Mouse (Mus musculus): ENCODE measurements around the gene Nutf2. TPM values are rescaled to one million over a fixed set of nuclear protein-coding genes. Genes with fewer than 3 reads are reported as not detected.

Gene Nutf2
- total and polyA plus RNA-seq, 3 experiments: 11.2 to 223 (median 144) TPM

DNA sequence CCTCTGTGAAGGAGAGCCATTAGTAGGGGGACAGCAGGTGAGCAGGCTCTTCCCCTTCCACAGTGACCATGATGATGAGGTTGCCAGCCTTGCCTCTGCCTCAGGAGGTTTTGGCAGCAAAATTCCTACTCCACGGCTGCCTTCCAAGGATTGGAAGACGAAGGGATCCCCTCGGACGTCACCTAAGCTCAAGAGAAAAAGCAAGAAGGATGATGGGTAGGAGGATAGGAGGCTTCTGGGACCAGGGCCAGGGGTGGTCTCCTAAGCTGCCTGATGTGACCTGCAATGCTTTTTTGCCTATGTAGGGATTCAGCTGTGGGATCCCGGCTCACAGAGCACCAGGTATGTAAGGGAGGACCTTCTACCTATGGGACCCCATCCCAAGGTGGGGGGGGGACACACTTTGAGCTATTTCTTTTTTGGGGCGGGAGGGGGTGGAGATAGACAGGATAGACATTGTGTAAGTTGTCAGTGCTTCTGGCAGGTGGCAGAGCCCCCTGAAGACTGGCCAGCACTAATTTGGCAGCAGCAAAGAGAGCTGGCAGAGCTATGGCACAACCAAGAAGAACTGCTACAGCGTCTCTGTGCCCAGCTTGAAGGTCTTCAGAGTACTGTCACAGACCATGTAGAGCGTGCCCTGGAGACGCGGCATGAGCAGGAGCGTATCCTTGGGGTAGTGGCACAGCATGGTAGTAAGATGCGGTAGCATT is 29.5 kb downstream of the Nutf2 start:
- TF ChIP-seq ZMIZ1 (IDR thresholded peaks at IDR 0.05; ENCODE audit: low read depth, low read length) (no peak), ZNF384 (IDR thresholded peaks at IDR 0.05; ENCODE audit: low read depth, low read length) (no peak), CTCF (conservative IDR thresholded peaks at IDR 0.05 in 1 of 2, IDR thresholded peaks at IDR 0.05 in 1 of 2; ENCODE audit: low read depth in 2 of 2, low read length in 2 of 2) (no peak), MAFK (IDR thresholded peaks at IDR 0.05; ENCODE audit: insufficient replicate concordance, low read length) (no peak), UBTF (IDR thresholded peaks at IDR 0.05; ENCODE audit: low read depth, low read length) (no peak), POLR2AphosphoS2 (IDR thresholded peaks at IDR 0.05; ENCODE audit: low read depth, low read length) (no peak), MYC (IDR thresholded peaks at IDR 0.05; ENCODE audit: low read depth, low read length) (no peak), NRF1 (IDR thresholded peaks at IDR 0.05; ENCODE audit: low read depth, low read length) (no peak), USF2 (conservative IDR thresholded peaks at IDR 0.05; ENCODE audit: low read depth, low read length) (no peak), BHLHE40 (IDR thresholded peaks at IDR 0.05; ENCODE audit: low read depth, low read length) (no peak), GABPA (IDR thresholded peaks at IDR 0.05; ENCODE audit: insufficient replicate concordance, low read depth, low read length) (no peak), RAD21 (IDR thresholded peaks at IDR 0.05; ENCODE audit: low read depth, low read length) (no peak), MXI1 (IDR thresholded peaks at IDR 0.05; ENCODE audit: low read depth, low read length) (no peak)
- dilution Hi-C loops (cut with MboI; ENCODE audit: extremely low pct_ligation_motif_present, extremely low pct_unique_long_range_greater_than_20kb, low sequenced_read_pairs) (no loop called here), in situ Hi-C loops (cut with MboI; ENCODE audit: low pct_ligation_motif_present, low pct_unique_long_range_greater_than_20kb, low sequenced_read_pairs) (loop anchor here (5.0 kb wide), 1 partner anchor 47 kb away; the partner anchor contains the start of gene Psmb10)
- no peaks in the 10 kb centered on the region for H3K79me2 ChIP-seq (replicated peaks; ENCODE audit: control insufficient read depth, extremely low read depth, insufficient read depth, poor library complexity, severe bottlenecking)
- H3K27me3 ChIP-seq (replicated peaks): no peaks in the 10 kb centered on the region
- no peaks in the 10 kb centered on the region for H3K9me3 ChIP-seq (replicated peaks; ENCODE audit: low read length)
- DNase-seq (ENCODE audit: extremely low read depth): no peak
- H3K4me1 ChIP-seq (ENCODE audit: control insufficient read depth in 1 of 2, insufficient read depth in 2 of 2): no peaks in the 10 kb centered on the region
- H3K4me2 ChIP-seq (ENCODE audit: insufficient read depth, low read depth, poor library complexity, severe bottlenecking): no peak overlapping the region
- H3K9ac ChIP-seq (ENCODE audit: insufficient read depth, low read depth): no peak overlapping the region
- peaks cover 87 to 99% of the 10 kb centered on the region in 2 experiments for H3K36me3 ChIP-seq (replicated peaks in 1 of 2; ENCODE audit: control insufficient read depth in 1 of 2, insufficient read depth in 1 of 2, low read length in 1 of 2)
- no peak overlapping the region for H3K4me3 ChIP-seq (replicated peaks in 1 of 3; ENCODE audit: low read depth in 2 of 3, low read length in 2 of 3, poor library complexity in 1 of 3)
- no peak overlapping the region for H3K27ac ChIP-seq (ENCODE audit: insufficient read depth, low read depth)

DNA sequence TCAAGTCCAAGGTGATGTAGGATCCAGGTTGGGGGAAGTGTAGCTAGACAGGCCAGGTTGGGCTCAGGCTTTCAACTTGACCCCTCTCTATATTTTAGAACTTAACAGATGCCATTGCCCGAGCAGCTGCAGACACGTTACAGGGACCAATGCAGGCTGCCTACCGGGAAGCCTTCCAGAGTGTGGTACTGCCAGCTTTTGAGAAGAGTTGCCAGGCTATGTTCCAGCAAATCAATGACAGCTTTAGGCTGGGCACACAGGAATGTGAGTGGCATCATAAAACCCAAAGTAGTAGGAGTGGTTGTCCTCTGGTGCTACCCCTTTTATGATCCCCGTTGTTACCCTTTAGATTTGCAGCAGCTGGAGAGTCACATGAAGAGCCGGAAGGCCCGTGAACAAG is 30.5 kb downstream of the Nutf2 start:
- DNase-seq (ENCODE audit: extremely low read depth): no peak
- H3K9me3 ChIP-seq (replicated peaks; ENCODE audit: low read length): no peaks in the 10 kb centered on the region
- H3K36me3 ChIP-seq (replicated peaks in 1 of 2; ENCODE audit: control insufficient read depth in 1 of 2, insufficient read depth in 1 of 2, low read length in 1 of 2): peaks cover 78 to 97% of the 10 kb centered on the region in 2 experiments
- dilution Hi-C loops (cut with MboI; ENCODE audit: extremely low pct_ligation_motif_present, extremely low pct_unique_long_range_greater_than_20kb, low sequenced_read_pairs) (no loop called here), in situ Hi-C loops (cut with MboI; ENCODE audit: low pct_ligation_motif_present, low pct_unique_long_range_greater_than_20kb, low sequenced_read_pairs) (loop anchor here (5.0 kb wide), 1 partner anchor 46 kb away; the partner anchor contains the start of gene Psmb10)
- H3K4me2 ChIP-seq (ENCODE audit: insufficient read depth, low read depth, poor library complexity, severe bottlenecking): no peak overlapping the region
- TF ChIP-seq ELF1 (IDR thresholded peaks at IDR 0.05; ENCODE audit: low read depth, low read length) (no peak), IRF4 (IDR thresholded peaks at IDR 0.05; ENCODE audit: low read depth, low read length) (no peak), TCF12 (IDR thresholded peaks at IDR 0.05; ENCODE audit: low read depth, low read length) (no peak), RAD21 (IDR thresholded peaks at IDR 0.05; ENCODE audit: low read depth, low read length) (no peak), JUND (conservative IDR thresholded peaks at IDR 0.05; ENCODE audit: low read depth, low read length) (no peak), ZKSCAN1 (IDR thresholded peaks at IDR 0.05; ENCODE audit: borderline replicate concordance, low read depth, low read length) (no peak), SIN3A (IDR thresholded peaks at IDR 0.05; ENCODE audit: low read length) (no peak), SMC3 (IDR thresholded peaks at IDR 0.05; ENCODE audit: low read depth, low read length) (no peak), GABPA (IDR thresholded peaks at IDR 0.05; ENCODE audit: insufficient replicate concordance, low read depth, low read length) (no peak), ZMIZ1 (IDR thresholded peaks at IDR 0.05; ENCODE audit: low read depth, low read length) (no peak), ZC3H11A (IDR thresholded peaks at IDR 0.05; ENCODE audit: low read depth, low read length) (no peak), RCOR1 (conservative IDR thresholded peaks at IDR 0.05; ENCODE audit: low read depth, low read length) (no peak), PAX5 (IDR thresholded peaks at IDR 0.05; ENCODE audit: low read length) (no peak), MAX (IDR thresholded peaks at IDR 0.05; ENCODE audit: low read length) (no peak), NELFE (IDR thresholded peaks at IDR 0.05; ENCODE audit: low read depth, low read length) (no peak), MAZ (IDR thresholded peaks at IDR 0.05; ENCODE audit: low read depth, low read length) (no peak)
- H3K79me2 ChIP-seq (replicated peaks; ENCODE audit: control insufficient read depth, extremely low read depth, insufficient read depth, poor library complexity, severe bottlenecking): no peaks in the 10 kb centered on the region
- H3K27me3 ChIP-seq (replicated peaks): no peaks in the 10 kb centered on the region
- H3K4me1 ChIP-seq (ENCODE audit: control insufficient read depth in 1 of 2, insufficient read depth in 2 of 2): no peaks in the 10 kb centered on the region
- no peak overlapping the region for H3K27ac ChIP-seq (ENCODE audit: insufficient read depth, low read depth)
- no peak overlapping the region for H3K4me3 ChIP-seq (replicated peaks in 1 of 3; ENCODE audit: low read depth in 2 of 3, low read length in 2 of 3, poor library complexity in 1 of 3)
- no peak overlapping the region for H3K9ac ChIP-seq (ENCODE audit: insufficient read depth, low read depth)
